30 mouse cellular contexts compared by ENCODE assay signal in the genomic region with DNA sequence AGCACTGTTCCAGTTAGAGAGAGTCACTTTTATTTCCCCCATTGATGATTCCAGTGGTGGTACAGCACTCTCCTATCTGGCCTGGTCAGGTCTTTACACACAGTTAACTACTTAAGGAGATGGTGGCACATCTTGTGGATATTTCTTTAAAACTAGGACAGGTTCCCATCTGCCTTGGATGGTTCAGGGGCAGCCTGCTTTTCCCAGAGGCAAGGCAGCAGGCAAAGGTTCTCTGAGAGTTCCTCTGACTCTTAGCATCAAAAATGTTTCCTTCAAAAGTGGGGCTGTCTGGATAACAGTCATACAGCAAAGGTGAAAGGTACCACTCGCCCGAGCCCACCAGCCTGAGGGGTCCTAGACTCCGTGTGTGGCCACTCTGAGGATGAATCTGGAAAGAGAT.
"Had no signal": no experiment of that assay in that cellular context is flagged by ENCODE, and none has a peak within 500 bp of the region (broad histone marks: within the 10 kb centered on the region; RNA-seq: fewer than 3 reads in every experiment).

No protein-coding gene starts in this region.

- H3K4me1 ChIP-seq: heart, embryonic 12.5 days; intestine, embryonic 15.5 days; kidney, embryonic 15.5 days had no signal

- H3K27ac ChIP-seq: heart, embryonic 13.5 days; heart, embryonic 15.5 days; hindbrain, embryonic 10.5 days; hindbrain, embryonic 12.5 days; hindbrain, embryonic 13.5 days; hindbrain, embryonic 14.5 days; hindbrain, embryonic 15.5 days; hindbrain, postnatal 0 days; intestine, embryonic 15.5 days; kidney, embryonic 15.5 days; kidney, postnatal 0 days; layer of hippocampus, adult 2 months; left cerebral cortex, adult 2 months had no signal

- H3K9ac ChIP-seq: heart, embryonic 12.5 days; heart, embryonic 13.5 days; heart, embryonic 15.5 days; hindbrain, embryonic 12.5 days; hindbrain, embryonic 13.5 days; hindbrain, embryonic 14.5 days; hindbrain, embryonic 15.5 days; intestine, embryonic 15.5 days; kidney, embryonic 15.5 days had no signal

- H3K27me3 ChIP-seq: heart, embryonic 12.5 days; heart, embryonic 13.5 days; heart, embryonic 15.5 days; hindbrain, embryonic 12.5 days; hindbrain, embryonic 13.5 days; hindbrain, embryonic 15.5 days; intestine, embryonic 15.5 days; kidney, embryonic 15.5 days had no signal

- H3K4me3 ChIP-seq: heart, embryonic 12.5 days; heart, embryonic 13.5 days; heart, embryonic 15.5 days; hindbrain, embryonic 10.5 days; hindbrain, embryonic 12.5 days; hindbrain, embryonic 13.5 days; hindbrain, embryonic 15.5 days; intestine, embryonic 15.5 days; kidney, embryonic 15.5 days; layer of hippocampus, adult 2 months; left cerebral cortex, adult 2 months had no signal

- H3K36me3 ChIP-seq: heart, embryonic 12.5 days; heart, embryonic 13.5 days; heart, embryonic 15.5 days; hindbrain, embryonic 10.5 days; hindbrain, embryonic 12.5 days; hindbrain, embryonic 13.5 days; hindbrain, embryonic 15.5 days; intestine, embryonic 15.5 days; kidney, embryonic 15.5 days had no signal

- DNase-seq: heart, postnatal 10 days; heart, postnatal 14 days; heart, postnatal 36 days; heart, postnatal 4 days; kidney, adult 11 months; kidney, adult 18-20 months; kidney, adult 2 months; kidney, adult 8-10 months; kidney, adult 9 months; kidney, postnatal 10 days; kidney, postnatal 14 days; kidney, postnatal 25 days; kidney, postnatal 36 days; kidney, postnatal 4 days; layer of hippocampus, adult 9-11 months; layer of hippocampus, postnatal 36 days had no signal

- H3K9me3 ChIP-seq: heart, embryonic 13.5 days; heart, embryonic 15.5 days; hindbrain, embryonic 10.5 days; hindbrain, embryonic 12.5 days; hindbrain, embryonic 13.5 days; hindbrain, embryonic 15.5 days; intestine, embryonic 15.5 days; kidney, embryonic 15.5 days had no signal
